Mouse (Mus musculus) MEL-GATA-1-ER (cell line): ENCODE results near the gene Cerk.
"Not testable (repeated sequence)": the region's sequence is repeated elsewhere in the genome, so short reads cannot be mapped to it uniquely, and the experiment has no call there.

Source experiments
- DNase-seq: peaks from one replicate; pipeline ENCODE4 v3.0.0-alpha.2; 2012; ENCODE audit warnings: low read depth; ENCODE audit errors: extremely low read depth

Gene Cerk

DNA sequence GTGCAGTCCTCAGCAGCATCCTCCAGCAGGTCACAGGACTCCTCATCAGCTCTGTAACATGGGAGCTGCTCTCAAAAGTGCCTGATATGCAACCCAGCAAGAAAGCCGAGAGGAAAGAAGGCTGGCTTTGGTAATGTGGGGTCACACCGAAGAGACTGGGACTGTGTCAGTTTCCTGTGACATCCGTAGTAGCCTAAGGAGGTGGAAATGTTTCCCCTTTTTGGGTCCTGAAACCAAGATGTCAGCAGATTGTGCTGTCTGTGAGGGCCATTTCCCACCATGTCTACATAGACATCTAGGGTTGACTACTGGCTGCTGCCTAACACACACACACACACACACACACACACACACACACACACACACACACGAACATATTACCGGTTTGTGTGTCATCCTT lies 26.3 kb upstream of the Cerk start:
- DNase-seq = not testable (repeated sequence)

DNA sequence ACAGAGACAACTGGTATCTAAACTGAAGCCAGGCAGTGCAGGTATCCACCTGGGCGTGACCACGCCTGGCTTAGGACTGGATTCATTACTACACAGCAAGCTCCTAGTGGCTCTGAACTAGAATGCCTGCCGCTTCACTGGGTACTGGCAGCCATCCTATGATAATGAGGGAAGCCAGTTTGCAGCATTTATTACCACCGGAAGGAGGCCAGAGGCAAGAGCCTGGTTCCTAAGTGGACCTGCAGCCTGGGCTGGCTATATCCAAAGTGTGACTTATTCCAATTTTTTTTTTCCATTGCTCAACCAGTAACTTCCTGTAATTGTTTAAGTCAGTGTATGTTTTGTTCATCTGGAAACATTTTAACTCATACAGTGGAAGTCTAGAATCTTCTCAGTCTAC lies 20.4 kb upstream of the Cerk start:
- DNase-seq = no peak

- no peak for DNase-seq
Observed at GRCm38 (mm10) chr15:86205300-86205699, 19.4 kb upstream of the Cerk start.

DNA sequence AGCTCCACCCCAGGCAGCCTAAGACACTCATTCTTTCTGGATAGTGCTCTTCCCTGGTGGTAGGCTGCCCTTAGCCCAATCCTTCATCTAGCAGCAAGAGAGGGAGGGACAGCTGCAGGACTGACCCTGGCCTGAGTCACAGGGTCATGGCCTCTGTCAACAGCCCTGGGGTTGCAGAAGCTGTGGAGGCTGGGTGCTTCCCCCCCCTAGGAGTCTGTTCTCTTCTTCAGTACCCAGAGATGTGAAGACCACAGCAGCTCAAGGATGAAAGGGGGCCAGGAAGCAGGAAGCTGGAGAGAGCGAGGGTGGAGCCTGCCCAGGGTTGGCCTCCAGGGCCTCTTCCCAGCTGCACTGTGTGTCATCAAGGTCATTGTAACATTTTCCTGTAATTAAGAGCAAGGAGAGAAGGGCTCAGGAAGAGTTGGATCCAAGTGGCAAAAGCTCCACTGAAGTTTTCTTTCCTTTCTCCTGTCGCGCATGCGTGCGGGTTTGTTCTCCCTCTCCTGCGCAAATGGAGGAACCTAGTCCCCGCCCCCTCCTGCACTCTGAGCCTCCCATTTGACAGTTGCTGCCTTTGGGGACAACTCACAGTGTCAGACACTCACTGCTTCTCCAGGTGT lies 18.1 kb upstream of the Cerk start:
- DNase-seq = no peak

- DNase-seq = no peak
Observed at GRCm38 (mm10) chr15:86203292-86203793, 17.4 kb upstream of the Cerk start.

- no peak for DNase-seq
Observed at GRCm38 (mm10) chr15:86202640-86203039, 16.7 kb upstream of the Cerk start.

- no peak for DNase-seq
Observed at GRCm38 (mm10) chr15:86201696-86202330, 15.9 kb upstream of the Cerk start.

DNA sequence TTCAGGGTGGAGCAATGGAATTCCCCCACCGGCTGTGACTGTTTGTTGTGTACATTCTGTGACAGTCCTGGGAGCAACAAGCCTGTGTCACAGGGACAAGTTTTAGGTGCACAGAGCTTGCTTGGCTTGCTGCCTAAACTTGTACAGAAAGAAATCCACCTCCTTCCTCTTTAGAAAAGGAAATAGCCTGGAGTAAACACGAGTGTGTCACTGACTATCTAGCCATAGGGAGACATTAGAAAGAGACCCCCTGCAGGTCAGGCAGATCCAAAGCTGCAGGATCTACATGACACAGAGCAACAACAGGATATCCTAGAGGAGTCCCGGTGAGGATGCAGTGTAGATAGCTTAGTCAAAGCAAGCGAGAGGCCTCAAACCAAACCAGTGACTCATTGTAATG lies 15.2 kb upstream of the Cerk start:
- DNase-seq = no peak

DNA sequence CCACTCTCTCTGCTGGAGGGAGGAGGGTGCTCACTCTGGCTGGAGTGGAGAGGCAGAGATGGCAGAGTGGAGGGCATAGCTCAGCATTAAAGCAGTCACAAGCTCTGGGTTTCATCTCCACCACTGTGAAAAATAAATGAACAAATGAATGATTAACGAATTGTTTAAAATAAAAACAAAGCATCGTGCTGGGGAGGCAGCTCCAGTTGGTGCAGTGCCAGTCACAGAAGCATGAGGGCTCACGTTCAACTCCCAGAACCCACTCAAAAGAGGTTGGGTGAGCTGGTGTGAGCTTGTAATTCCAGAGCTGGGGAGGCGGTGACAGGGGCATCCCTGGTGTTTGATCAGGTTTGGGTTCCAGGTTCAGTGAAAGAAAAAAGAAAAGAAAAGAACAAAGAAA lies 14.2 kb upstream of the Cerk start:
- no peak for DNase-seq

DNA sequence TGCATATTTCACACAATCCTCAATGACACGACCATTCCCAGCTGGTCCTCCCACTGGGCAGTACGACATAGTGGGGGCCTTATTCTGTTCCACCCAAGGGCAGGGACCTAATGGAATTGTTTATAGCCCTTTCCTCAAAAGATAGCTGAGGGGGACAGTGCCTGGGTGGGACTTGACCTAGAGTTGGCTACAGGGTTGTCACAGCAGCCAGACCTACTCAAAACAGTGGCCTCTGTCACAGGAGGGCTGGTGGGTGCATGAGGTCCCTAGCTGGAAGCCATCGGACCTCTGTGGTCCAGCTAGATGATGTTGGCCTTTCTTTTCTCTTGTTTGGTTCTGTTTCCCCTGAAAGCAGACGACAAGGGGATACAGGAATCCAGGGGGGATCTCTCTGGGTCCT lies 13.5 kb upstream of the Cerk start:
- DNase-seq = no peak

- no peak for DNase-seq
Observed at GRCm38 (mm10) chr15:86199052-86199451, 13.1 kb upstream of the Cerk start.

DNA sequence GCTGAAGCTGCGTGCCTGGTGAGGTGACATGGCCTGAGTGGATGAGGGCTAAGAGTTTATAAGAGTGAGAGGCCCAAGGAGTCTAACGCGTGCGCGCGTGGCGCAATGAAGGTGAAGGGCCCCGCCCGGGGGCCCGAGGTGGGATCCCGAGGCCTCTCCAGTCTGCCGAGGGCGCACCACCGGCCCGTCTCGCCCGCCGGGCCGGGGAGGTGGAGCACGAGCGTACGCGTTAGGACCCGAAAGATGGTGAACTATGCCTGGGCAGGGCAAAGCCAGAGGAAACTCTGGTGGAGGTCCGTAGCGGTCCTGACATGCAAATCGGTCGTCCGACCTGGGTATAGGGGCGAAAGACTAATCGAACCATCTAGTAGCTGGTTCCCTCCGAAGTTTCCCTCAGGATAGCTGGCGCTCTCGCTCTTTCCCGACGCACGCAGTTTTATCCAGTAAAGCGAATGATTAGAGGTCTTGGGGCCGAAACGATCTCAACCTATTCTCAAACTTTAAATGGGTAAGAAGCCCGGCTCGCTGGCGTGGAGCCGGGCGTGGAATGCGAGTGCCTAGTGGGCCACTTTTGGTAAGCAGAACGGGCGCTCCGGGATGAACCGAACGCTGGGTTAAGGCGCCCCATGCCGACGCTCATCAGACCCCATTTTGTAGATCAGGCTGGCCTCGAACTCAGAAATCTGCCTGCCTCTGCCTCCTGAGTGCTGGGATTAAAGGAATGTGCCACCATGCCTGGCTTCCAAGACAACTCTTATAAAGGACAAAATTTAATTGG lies 8.9 kb upstream of the Cerk start:
- DNase-seq = not testable (repeated sequence)

DNA sequence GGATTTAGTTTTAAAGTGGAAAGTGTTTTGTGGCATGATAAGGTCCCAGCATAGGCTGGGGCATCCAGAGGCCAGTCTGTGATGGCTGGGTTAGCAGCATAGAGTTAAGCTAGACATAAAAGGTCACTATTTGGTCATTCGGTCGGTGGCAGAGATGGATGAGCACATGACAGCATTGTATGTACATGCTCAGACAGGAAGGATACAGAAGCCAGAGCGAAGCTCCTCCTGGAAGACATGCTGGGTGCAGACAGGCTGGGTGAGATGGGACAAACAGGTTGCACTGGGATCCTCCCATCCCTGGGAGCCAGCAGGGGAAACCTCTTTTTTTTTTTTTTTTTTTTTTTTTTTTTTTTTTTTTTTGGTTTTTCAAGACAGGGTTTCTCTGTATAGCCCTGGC lies 6.0 kb upstream of the Cerk start:
- no peak for DNase-seq

GRCm38 (mm10) chr15:86191505-86191904 lies 5.6 kb upstream of the Cerk start:
- DNase-seq = no peak

DNA sequence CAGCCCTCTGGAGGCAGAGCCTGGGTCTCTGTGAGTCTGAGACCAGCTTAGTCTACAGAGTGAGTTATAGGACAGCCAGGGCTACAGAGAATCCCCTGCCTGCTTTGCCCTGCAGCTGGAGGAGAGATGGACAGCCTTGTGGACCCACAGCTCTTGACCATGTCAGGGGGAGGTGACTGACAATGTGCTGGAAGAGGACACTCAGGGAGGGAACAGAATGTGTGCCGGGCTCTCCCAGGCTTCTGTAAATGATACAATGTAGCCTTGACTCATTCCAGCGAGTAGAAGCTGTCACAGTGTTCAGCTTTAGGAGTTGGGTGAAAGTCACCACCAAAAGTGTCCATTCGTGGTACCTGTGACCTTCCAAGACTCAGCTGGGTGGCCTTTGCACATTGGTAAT lies 4.4 kb upstream of the Cerk start:
- no peak for DNase-seq

GRCm38 (mm10) chr15:86188746-86189470 lies 3.0 kb upstream of the Cerk start:
- no peak for DNase-seq

DNA sequence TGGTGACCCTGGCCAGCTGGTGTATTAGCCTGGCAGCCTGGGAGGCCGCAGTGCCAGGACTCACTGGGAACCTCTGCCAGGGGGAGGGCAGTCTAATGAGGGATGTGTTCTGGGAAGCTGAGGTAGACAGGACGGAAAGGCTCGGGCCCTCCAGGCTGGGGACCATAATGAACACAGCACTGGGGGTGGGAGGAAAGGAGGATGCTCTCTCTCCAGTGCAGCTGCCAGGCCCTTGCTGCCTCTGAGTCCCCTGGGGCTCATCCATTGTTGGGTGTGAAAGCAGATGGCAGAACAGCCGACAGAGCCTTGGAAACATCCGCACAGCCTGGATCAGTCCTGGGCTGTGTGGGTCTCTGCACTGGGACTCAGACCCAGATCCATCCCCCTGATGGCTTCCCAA lies 2.2 kb upstream of the Cerk start:
- DNase-seq = no peak

DNA sequence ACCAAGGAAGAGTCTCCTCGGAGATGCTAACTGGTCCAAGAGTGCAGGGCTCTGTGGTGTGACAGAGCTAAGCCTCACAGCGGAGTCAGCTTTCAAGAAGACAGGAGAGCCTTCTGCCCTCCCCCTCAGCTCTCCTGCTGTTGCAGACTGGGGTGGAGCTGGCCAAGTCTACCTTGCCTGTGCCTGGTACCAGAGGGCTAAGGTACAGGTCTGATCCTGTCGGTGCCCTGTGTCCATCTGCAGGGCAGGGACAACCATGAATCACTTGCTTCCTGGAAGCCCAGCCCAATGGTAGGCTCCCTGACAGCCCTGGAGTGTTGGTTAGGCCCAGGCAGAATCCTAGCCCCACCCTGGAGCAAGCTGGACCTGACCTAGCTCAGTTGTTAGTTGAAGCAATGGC lies 745 bp upstream of the Cerk start:
- no peak for DNase-seq

GRCm38 (mm10) chr15:86184851-86185688 lies 871 bp downstream of the Cerk start:
- DNase-seq = no peak

- no peak for DNase-seq
Observed at GRCm38 (mm10) chr15:86184071-86184470, 1.9 kb downstream of the Cerk start.

DNA sequence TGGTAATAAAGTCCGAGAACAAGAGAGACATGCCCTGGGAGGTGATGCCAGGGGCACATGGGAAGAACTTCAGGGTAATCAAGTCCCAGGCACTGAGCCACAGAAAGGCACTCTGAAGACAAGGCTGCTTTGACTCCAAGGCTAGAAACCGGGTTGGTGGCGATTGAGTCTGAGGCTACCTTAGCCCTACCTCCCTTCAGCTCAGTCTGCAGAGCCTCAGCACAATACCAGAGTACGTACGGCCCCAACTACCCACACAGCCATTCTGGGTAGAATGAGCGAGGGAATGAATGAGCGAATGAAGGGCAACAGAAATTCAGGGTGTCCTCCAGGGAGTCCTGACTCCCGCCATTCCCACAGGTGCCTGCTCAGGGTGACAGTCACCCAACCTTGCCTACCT lies 2.5 kb downstream of the Cerk start:
- DNase-seq = no peak
